Mouse (Mus musculus) skeletal muscle tissue, adult 2 months (tissue): ENCODE data around the gene Eef2k.

Experiments used
- DNase-seq: peaks from one replicate; pipeline ENCODE4 v3.0.0-alpha.2; 2012; ENCODE audit warnings: low read depth, low spot score

Gene Eef2k

GRCm38 (mm10) chr7:120844689-120845088, 2.1 kb downstream of the Eef2k start:
- no peak for DNase-seq

DNA sequence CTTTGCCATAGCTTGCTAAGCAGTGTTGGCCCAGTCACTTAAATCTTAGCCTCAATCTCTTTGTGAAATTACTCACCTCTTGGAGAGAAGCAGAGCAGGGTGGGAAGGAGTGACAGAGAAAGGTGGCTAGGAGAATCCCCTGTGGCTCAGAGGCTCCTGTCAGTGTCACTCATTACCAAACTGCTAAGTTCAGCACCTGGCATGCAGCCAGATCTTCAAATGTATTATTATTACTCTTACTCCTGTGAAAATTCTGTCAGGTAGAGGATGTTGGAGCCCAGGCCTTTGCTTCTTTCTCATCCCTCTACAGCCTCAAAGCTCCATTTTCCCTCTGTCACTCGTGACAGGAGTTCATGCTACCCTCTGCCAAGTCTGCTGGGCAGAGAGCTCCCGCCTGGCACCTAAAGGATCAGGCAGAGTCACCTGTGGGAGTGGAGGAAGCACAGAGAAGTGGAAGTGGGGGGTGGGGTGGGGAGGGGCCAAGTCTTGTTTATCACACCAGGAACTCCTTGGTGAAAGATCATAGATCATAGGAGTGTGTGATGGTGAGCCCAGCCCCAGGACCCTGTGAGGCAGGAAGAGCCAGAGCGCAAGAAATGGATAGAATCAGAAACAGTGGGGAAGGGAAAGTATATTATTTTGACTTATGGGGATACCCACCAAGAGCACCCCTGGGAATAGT, 6.3 kb downstream of the Eef2k start:
- no peak for DNase-seq

- no peak for DNase-seq
Observed at GRCm38 (mm10) chr7:120850165-120850564, 7.5 kb downstream of the Eef2k start.

DNA sequence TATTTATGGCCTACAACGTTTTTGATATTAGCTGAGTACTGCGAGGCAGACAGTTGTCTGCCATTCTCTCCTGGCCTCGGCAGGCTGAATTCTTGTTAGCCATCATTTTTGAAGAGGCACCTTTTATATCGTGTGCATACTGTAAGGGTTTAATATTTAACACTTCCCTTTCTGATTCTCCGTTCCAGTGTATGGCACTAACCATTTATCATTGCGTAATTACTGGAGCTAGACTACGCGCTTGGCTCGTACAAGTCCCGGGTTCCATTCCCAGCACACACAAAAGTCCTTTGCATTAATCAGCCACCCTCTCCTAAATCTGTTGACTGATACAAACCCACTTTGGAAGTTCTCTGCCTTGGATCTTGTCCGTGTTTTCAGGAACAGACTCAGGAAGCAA, 17.2 kb downstream of the Eef2k start:
- DNase-seq: no peak

- DNase-seq: no peak
Observed at GRCm38 (mm10) chr7:120860799-120861487, 18.3 kb downstream of the Eef2k start.

GRCm38 (mm10) chr7:120861488-120862047, 18.9 kb downstream of the Eef2k start:
- no peak for DNase-seq

DNA sequence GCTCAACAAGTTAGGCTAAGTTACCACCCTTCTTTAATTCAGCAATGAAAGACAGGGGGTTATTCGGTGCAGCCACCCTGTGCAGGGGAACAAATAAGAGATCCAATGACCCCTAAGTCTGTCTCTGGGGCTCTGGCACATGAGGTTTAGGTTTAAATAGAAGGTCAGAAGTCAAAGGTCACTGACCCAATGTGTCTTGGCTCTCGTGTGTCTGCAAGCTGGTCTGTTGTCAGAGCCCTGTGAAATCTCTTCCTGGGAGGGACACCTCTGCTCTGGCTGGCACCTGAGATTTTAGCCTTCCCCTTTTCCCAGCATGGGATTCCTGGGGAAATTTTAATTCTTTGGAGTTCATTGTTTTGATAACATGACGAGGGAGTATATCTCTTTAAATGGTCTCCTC, 19.6 kb downstream of the Eef2k start:
- DNase-seq: no peak

- no peak for DNase-seq
Observed at GRCm38 (mm10) chr7:120862626-120863025, 20.0 kb downstream of the Eef2k start.

- DNase-seq: no peak
Observed at GRCm38 (mm10) chr7:120863476-120863875, 20.8 kb downstream of the Eef2k start.

GRCm38 (mm10) chr7:120865100-120865499, 22.5 kb downstream of the Eef2k start:
- DNase-seq: peak; percentile 55

DNA sequence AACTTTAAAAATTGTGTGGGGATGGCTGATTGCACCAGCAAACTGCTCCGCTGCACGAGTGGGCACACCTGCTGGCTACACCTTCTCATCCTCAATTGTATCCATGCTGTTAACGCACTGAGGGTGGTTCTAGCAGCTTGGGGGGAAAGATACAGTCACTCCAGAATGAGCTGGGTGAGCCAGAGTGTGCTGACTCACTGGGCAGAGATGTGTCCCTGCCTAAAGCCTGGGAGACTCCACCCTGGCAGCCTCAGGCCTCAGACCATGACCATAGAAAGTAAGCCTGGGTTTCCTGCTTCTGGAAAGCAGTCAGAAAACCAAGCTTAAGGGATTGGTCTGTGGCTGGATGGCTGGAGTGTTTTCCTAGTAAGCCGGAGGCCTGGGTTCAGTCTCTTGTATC, 23.2 kb downstream of the Eef2k start:
- DNase-seq: peak; percentile 59

GRCm38 (mm10) chr7:120866684-120867083, 24.1 kb downstream of the Eef2k start:
- DNase-seq: no peak

GRCm38 (mm10) chr7:120867720-120868119, 25.1 kb downstream of the Eef2k start:
- DNase-seq: no peak

- no peak for DNase-seq
Observed at GRCm38 (mm10) chr7:120869883-120870282, 27.3 kb downstream of the Eef2k start.

- DNase-seq: no peak
Observed at GRCm38 (mm10) chr7:120870431-120871008, 27.9 kb downstream of the Eef2k start.

DNA sequence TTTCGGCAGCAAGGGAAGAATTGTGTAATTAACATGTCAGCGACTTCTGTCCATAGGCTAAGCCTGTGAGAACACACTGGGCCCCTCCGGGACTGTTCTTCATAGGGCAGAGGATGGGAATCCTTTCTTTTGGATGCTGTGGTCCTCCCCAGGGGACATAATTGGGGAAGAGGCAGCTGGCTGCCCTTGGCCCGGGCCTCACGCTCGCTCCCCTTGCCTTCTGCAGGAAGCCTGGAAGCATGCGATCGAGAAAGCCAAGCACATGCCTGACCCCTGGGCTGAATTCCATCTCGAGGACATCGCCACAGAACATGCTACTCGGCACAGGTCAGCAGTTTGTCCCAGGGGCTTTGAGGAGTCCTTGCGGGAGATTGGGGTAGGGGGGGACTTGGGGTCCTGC, 30.5 kb downstream of the Eef2k start:
- no peak for DNase-seq

DNA sequence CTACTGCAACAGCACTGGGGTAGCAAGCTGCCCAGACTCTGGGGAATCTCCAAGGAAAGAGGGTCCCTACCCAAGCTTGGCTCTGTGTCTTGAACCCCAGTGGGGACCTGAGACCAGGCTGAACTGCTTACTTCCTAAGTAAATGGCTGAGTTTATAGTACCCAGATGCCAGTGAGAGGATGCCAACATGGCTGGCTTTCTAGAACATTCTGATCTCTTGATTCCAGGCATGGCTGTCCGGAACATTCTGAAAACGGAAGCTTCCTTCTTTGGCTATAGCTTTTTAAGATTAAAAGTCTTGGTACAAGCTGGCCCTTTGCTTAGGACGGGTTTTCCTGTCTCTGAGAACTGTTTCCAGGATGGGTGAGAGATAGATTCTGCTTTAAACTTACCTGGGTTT, 31.4 kb downstream of the Eef2k start:
- peak; percentile 68 for DNase-seq

DNA sequence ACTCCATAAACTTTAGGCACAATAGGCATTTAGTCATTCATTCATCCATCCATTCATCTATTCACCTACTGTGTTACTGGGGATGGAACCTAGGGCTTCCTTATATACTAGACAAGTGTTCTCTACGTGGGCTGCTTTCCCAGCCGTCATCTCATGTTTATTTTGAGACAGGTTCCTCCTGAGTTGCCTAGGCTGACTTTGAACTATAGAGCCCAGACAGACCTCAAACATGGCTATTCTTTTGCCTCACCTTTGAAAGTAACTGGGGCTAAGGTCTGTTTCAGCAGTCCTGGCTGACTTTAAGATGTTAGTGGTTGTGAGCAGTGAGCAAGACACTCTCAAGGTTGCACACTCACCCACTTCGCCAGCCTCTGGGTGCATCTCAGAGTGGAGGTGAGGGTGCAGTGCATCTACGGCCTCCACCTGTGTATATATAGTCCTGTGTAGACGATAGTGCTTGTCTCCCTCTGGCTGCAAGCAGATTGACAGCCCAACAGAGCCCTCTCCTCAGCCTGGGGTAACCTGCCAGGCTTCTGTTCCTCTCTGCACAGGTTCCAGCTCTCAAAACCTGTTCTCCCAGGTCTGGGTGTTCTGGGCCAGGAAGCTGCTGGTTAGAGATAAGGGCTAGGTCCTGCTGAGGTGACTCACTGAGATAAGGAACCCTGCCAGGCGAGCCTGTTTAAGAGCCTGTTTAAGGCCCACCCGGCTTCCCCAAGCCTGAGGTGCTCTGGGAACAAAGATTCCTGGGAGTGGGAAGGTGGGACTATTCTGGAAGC, 32.3 kb downstream of the Eef2k start:
- no peak for DNase-seq

GRCm38 (mm10) chr7:120875540-120876388, 33.1 kb downstream of the Eef2k start:
- no peak for DNase-seq

DNA sequence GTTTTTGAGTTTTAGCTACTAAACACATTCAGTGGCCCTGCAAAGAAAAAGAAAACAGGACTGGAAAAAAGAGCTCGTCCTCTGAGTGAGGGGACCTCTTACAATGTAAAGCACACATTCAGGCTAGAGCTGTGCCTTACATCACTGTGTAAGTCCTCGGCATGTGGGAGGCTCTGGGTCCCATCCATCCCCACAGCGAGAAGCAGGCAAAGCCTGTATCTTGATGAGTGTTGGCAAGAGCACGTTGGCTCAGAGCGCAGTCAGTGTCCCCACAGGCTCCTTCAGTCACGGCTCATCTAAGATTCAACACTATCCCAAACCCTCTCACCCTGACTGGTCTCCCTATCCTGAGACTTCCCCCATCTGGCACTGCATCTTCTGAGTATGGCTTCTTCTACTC, 35.6 kb downstream of the Eef2k start:
- no peak for DNase-seq

DNA sequence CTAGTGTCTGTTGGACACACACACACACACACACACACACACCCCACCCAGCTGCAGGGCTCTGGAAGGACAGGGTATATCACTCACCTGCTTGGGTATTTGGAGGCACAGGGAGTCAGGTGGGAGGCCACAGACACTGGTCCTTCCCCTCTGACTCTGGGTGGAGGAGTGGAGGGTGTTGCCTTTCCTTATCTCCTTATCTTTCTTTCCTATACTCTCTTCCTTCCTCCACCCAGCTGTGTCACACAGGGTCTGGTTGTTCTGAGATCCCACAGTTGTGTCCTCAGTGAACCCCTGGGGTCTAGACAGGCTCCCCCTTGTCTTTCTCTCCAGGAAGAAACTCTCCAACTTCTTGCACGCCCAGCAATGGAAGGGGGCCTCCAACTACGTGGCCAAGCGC, 37.3 kb downstream of the Eef2k start:
- no peak for DNase-seq
